Mouse (Mus musculus): ENCODE measurements at regions not wholly inside any gene's neighbourhood (a gene's known extent, or its start where the extent isn't known, plus 50 kb on each side); places are given as distances from the start of the nearest gene placed in this dataset.
A peak's percentile ranks its signal among the peaks of the same experiment; 100 is the strongest.

DNA sequence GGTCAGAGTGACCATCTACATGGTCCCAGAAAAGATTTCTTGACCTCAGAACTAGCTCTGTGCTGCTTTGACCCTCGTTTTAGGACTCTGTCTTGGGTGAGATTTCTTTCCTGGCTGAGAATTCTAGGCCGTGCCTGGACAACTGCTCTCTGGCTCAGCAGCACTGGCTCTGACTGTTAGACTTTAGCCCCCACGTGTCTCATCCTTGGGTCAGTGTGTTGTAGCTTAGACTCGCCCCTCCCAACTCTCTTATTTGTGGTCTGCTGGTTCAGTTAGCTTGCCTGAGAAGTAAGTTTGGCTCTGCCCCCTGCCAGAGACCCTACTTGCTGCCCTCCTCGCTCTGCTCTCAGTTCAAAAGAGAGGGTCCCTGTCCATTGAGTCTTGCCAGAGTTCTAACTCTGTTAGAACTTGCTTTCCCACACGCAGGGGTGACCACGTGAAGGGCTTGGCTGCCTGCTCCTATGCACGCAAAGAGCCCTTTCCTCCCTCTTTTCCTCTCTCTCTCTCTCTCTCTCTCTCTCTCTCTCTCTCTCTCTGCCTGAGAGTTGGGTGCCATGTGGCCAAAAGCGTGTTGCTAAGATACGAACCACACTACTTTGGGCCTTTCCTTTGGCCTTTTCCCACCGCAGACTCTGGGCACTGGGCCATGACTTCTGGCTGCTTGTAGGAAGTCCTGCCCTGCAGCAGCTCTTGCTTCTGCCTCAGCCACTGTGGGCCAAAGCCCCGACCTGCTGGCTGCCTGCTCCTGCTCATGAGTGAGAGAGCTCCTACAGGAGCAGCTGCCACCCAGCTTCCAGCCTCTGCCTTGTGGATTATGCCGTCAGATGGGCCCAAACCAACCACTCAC is 344.2 kb upstream of the Amot start:
- no peaks in the 10 kb centered on the region for H3K27me3 ChIP-seq (ENCODE audit: control insufficient read depth, insufficient read depth, low read depth, low read length)
- H3K36me3 ChIP-seq (ENCODE audit: control insufficient read depth, insufficient read depth, low read length): no peaks in the 10 kb centered on the region
- H3K9me3 ChIP-seq (replicated peaks; ENCODE audit: control insufficient read depth, low read length, poor library complexity, severe bottlenecking): no peaks in the 10 kb centered on the region
- 59% methylated on average over 13 of the region's 13 CpGs for WGBS
- H3K9ac ChIP-seq (ENCODE audit: low read depth, low read length): no peak overlapping the region
- no peak overlapping the region for H3K27ac ChIP-seq (ENCODE audit: low read length)
- peak; percentile 88 for ATAC-seq
- H3K4me3 ChIP-seq (ENCODE audit: low read depth, low read length): no peak overlapping the region
- no peaks in the 10 kb centered on the region for H3K4me1 ChIP-seq (ENCODE audit: control insufficient read depth, insufficient read depth, low read length)
- H3K4me2 ChIP-seq (ENCODE audit: low read length): no peak overlapping the region

DNA sequence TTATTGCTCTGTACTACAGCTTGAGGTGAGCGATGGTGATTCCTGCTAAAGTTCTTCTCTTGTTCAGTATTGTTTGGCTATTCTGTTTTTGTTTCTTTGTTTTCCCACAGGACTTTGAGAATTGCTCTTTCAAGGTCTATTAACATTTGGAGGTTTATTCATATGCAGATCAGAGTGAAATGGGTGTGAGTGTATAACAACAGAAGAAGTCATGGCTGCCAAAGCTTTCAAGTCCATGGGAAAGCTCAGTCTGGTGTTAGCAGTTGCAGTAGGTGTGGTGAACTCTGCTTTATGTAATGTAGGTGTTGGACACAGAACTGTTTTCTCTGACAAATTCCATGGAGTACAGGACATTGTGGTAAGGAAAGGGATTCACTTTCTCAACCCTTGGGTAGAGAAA is 328.1 kb upstream of the Amot start:
- Histone ChIP-seq H3K4me2 (ENCODE audit: low read length) (no peak overlapping the region), H3K9me3 (replicated peaks; ENCODE audit: control insufficient read depth, low read length, poor library complexity, severe bottlenecking) (no peaks in the 10 kb centered on the region), H3K27ac (ENCODE audit: low read length) (no peak overlapping the region), H3K4me1 (ENCODE audit: control insufficient read depth, insufficient read depth, low read length) (no peaks in the 10 kb centered on the region), H3K27me3 (ENCODE audit: control insufficient read depth, insufficient read depth, low read depth, low read length) (no peaks in the 10 kb centered on the region), H3K9ac (ENCODE audit: low read depth, low read length) (no peak overlapping the region), H3K36me3 (ENCODE audit: control insufficient read depth, insufficient read depth, low read length) (no peaks in the 10 kb centered on the region), H3K4me3 (ENCODE audit: low read depth, low read length) (no peak overlapping the region)
- WGBS: 76% methylated on average over 1 of the region's 1 CpGs
- ATAC-seq: no peak

DNA sequence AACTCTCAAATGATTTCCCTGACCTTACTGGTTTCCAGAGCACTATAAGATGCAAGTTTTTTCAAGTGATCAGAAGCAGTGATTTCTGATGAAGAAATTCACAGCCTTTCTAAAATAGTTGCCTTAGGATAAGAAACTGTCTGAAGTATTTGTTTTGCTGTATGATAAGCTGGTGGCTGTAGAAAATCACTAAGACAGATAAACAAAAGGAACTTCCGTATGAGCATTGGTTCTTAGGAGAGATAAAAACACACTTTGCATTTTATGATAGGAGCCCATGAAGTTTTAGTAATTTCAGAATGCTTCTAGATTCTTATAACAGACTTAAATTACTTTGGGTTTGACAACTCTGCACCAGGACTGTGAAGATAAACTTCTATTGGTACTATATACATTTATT is 308.0 kb upstream of the Amot start:
- no peak overlapping the region for H3K4me3 ChIP-seq (ENCODE audit: low read depth, low read length)
- H3K27me3 ChIP-seq (ENCODE audit: control insufficient read depth, insufficient read depth, low read depth, low read length): no peaks in the 10 kb centered on the region
- no peak overlapping the region for H3K27ac ChIP-seq (ENCODE audit: low read length)
- no peaks in the 10 kb centered on the region for H3K4me1 ChIP-seq (ENCODE audit: control insufficient read depth, insufficient read depth, low read length)
- 60% methylated on average over 1 of the region's 1 CpGs for WGBS
- H3K4me2 ChIP-seq (ENCODE audit: low read length): no peak overlapping the region
- ATAC-seq: no peak
- no peaks in the 10 kb centered on the region for H3K36me3 ChIP-seq (ENCODE audit: control insufficient read depth, insufficient read depth, low read length)
- H3K9ac ChIP-seq (ENCODE audit: low read depth, low read length): no peak overlapping the region
- H3K9me3 ChIP-seq (replicated peaks; ENCODE audit: control insufficient read depth, low read length, poor library complexity, severe bottlenecking): no peaks in the 10 kb centered on the region
